Mouse (Mus musculus) cerebellum, postnatal 36 days (tissue): ENCODE measurements around the gene Nrp2.
A peak's percentile ranks its signal among the peaks of the same experiment; 100 is the strongest.

ENCODE experiments used
- DNase-seq, 2 experiments: peaks; one replicate each; pipeline ENCODE4 v3.0.0; 2021 to 2022; ENCODE audit warnings: mixed read lengths in 2 of 2

Nrp2 gene

DNA sequence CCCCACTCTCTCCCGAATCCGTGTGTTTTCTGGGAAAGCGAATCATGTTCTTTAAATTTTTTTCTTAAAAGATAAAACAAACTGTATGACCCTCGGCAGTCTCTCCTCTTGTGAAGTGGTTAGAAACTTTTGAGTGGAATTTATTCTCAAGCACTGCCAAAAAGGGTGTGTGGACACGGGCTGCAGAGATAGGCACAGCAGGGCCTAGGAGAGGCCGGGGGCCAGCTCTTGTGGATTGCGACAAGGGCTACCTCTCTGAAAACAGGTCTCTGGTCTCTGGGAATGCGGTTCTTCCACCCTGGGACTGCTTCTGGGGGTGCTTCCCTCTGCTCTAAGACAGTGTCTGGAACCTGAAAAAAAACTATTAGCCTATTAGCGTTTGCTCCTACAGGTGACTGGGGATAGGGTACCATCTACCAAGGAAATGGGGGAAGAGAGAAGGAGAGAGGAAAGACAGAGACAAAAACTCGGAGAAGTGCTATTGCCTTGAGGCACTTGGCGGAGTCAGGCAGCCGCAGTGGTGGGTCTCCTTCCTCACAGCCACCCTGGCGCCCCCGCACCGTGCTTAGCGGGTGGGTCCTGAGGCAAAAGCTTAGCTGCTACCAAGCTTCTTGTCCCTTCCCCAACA, 1.9 kb downstream of the Nrp2 start:
- no peak for DNase-seq

- DNase-seq, result peak in 1 of 2 experiments; percentile 27
Observed at GRCm38 (mm10) chr1:62705517-62705981, 2.5 kb downstream of the Nrp2 start.

- peak; percentile 42 to 49 for DNase-seq
Observed at GRCm38 (mm10) chr1:62706085-62707021, 3.3 kb downstream of the Nrp2 start.

DNA sequence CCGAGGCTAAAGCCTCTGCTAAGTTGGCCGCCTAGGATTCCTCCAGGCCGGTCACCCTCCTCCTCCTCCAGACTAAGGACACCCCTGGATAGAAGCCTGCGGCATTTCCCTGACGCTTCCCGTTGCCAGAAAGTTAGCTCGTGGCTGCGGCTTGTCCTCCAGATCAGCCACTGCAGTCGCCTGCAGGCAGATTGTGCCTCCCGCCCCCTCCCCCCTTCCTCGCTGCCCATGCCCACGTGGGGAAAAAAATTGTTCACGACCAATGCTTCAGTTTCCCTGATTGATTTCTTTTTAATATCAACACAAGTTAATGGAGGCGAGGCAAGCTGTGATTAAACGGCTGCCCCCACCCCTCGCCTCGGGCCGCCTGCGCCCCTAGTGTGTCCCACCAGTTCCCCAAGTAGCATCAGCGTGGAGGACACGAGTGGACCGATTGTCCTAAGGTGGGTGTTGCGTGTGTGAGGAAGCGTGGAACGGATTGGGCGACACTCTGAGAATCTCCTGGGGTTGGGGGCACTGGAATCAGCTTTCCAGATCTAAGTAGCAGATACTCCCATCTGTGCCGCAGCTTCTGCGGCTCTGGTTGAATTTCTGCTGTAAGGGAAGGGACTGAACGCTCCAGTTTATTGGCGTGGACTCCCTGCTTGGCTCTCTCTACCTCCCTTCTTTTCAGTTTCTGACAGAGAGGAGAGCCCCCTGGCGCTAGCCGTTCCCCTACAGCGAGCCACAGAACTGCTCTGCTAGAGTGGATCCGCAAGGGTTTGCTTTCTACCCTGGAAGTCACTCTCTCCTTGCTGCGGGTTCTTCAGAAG, 4.2 kb downstream of the Nrp2 start:
- peak; percentile 16 to 23 for DNase-seq

GRCm38 (mm10) chr1:62707913-62708860, 5.1 kb downstream of the Nrp2 start:
- no peak for DNase-seq

- DNase-seq, result no peak
Observed at GRCm38 (mm10) chr1:62709770-62710335, 6.8 kb downstream of the Nrp2 start.

GRCm38 (mm10) chr1:62713021-62713676, 10.1 kb downstream of the Nrp2 start:
- DNase-seq, result no peak

DNA sequence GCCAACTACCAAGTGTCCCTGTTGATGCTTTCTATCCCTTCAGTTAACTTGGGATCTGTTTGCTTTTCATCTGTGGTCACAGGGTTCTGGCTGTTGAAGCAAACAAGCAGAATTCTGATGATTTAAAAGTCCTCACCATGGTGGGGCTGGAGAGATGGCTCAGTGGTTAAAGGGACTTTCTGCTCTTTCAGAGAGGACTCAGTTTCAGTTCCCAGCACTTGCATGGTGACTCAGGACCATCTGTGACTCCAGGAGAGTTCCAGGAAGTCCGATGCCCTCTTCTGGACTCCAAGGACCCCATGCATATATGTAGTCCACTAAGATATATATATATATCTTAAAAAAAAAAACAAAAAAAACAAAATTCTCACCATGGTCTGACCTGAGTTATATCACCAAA, 11.9 kb downstream of the Nrp2 start:
- DNase-seq, result no peak

DNA sequence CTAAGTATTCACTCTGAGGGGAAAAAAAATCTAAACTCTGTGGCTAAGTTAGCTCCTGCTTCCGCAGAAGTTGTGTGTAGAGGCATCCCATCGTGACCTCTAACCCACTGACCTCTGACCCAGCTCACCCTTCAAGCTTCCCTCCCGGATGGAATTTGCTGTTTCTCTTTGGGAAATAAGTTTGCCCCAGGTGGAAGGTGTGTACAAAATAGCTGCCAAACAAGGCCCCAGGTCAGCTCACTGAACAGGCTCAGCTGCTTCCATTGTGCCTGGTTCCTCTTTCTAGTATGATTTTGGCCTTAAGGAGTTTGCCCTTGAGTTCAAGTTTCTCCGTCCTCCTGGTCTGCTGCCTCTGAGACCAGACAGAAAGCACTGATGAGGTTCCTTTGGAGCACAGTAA, 12.6 kb downstream of the Nrp2 start:
- DNase-seq, result no peak

- DNase-seq, result no peak
Observed at GRCm38 (mm10) chr1:62716836-62717478, 13.9 kb downstream of the Nrp2 start.

- DNase-seq, result peak in 1 of 2 experiments; percentile 16
Observed at GRCm38 (mm10) chr1:62717552-62718236, 14.6 kb downstream of the Nrp2 start.

DNA sequence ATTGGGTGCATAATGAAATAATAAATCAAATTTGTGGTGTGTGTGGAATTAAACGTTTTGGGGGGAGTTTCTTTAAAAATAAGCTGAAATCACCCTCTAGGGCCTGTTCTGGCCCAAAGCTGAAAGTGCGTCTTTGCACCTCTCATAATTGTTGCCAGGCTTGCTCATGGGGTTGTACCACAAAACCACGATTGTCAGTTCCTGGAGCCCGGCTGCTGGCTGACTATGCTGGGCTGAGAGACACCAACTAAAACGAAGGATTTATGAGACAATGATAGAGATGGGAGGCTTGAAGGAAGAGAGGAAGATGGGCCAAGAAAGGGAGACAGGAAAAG, 15.1 kb downstream of the Nrp2 start:
- DNase-seq, result no peak

DNA sequence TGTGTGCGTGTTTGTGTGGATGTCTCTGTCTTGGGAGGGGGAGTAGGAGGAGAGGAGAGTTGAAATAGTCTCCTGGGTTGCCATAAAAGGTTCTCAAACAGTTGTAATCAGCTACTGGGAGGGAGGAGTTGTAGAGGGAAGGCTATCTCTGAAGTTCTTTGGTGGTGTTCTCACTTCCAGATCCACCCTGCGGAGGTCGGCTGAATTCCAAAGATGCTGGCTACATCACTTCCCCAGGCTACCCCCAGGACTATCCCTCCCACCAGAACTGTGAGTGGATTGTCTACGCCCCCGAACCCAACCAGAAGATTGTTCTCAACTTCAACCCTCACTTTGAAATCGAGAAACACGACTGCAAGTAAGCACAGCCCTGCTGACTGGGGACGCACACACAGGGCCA, 15.7 kb downstream of the Nrp2 start:
- DNase-seq, result no peak

DNA sequence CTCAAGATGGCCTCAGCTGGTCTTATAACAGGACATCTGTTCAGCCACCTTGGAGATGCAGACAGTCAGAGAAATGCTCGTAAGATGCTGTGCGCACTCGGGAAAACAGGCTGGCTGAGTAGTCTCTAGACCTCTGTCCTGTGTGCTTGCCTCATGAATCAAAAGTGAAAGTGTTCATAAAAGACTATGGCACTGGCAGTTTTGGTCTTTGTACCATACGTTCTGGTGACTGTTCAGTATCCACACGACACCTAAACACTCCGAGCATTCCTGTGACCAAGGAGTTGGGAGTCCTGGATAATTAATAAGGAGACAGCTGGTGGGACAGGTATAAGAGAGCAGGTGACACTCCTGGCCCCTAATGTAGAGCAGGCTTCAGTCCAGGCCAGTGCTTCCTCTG, 16.7 kb downstream of the Nrp2 start:
- no peak for DNase-seq

GRCm38 (mm10) chr1:62720176-62720575, 17.1 kb downstream of the Nrp2 start:
- no peak for DNase-seq

GRCm38 (mm10) chr1:62720727-62721705, 17.9 kb downstream of the Nrp2 start:
- DNase-seq, result no peak

- DNase-seq, result no peak
Observed at GRCm38 (mm10) chr1:62721706-62722187, 18.7 kb downstream of the Nrp2 start.

DNA sequence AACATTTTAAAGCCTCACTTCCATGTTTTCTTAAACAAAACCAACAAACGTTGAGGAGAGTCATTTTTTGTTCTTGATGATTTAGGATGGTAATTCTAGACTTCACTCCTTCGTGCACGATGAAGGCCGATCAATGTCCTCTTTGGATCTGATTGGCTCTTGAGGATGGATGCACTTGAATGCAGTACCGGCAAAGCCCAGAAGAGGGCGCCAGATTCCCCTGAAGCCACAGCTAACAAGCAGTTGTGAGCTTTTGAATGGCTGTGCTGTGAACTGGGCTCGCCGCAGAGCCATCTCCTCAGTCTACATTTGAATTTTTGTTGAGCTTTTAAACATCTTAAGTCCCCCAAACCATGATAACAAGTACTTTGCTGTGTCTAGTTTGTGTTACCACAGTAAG, 19.4 kb downstream of the Nrp2 start:
- DNase-seq, result peak in 1 of 2 experiments; percentile 26

DNA sequence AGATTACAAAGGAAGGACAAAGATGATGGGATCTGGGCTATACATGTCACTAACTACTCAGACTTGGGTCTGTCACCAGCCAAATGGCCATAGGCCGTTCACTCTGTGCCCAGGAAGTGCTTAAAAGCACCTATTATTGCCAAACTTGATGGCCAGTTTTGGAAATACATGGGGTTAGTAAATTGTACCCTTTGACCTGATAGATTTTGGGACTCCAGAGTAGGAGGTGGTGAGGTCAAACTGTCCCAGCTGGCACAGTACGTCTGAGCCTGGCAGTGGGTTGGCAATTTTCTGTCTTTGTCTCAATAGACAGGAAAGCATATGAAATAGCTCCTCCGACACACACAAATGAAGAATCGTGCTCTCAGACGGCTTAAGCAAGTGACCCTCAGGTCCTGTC, 20.8 kb downstream of the Nrp2 start:
- DNase-seq, result no peak
